Mouse (Mus musculus) midbrain, embryonic 15.5 days (tissue): ENCODE measurements at regions not wholly inside any gene's neighbourhood (a gene's known extent, or its start where the extent isn't known, plus 50 kb on each side); places are given as distances from the start of the nearest gene placed in this dataset.

Experiments used
- ATAC-seq: fragments of 200-750 bp; cut with Nextera tagmentation; replicated peaks from 2 replicates; pipeline ENCODE4 v1.8.0; 2017; ENCODE audit warnings: moderate TSS enrichment
- H3K27ac ChIP-seq: fragments of 300-500 bp; sonication (generic); 2 replicates; pipeline ENCODE4 v1.5.1; 2015; ENCODE audit warnings: mild to moderate bottlenecking, inconsistent platforms
- H3K27me3 ChIP-seq: fragments of 300-500 bp; sonication (generic); replicated peaks from 2 replicates; pipeline ENCODE4 v1.6.1; 2015; ENCODE audit warnings: inconsistent platforms
- H3K36me3 ChIP-seq: fragments of 300-500 bp; sonication (generic); replicated peaks from 2 replicates; pipeline ENCODE4 v1.6.1; 2015; ENCODE audit warnings: inconsistent platforms
- H3K4me1 ChIP-seq: fragments of 300-500 bp; sonication (generic); 2 replicates; pipeline ENCODE4 v1.6.1; 2015; ENCODE audit warnings: inconsistent platforms
- H3K4me2 ChIP-seq: fragments of 300-500 bp; sonication (generic); 2 replicates; pipeline ENCODE4 v1.6.1; 2015; ENCODE audit warnings: inconsistent platforms, mild to moderate bottlenecking, moderate library complexity
- H3K4me3 ChIP-seq: fragments of 300-500 bp; sonication (generic); 2 replicates; pipeline ENCODE4 v1.5.1; 2015; ENCODE audit warnings: mild to moderate bottlenecking, inconsistent platforms
- H3K9ac ChIP-seq: fragments of 300-500 bp; sonication (generic); 2 replicates; pipeline ENCODE4 v1.6.1; 2015; ENCODE audit warnings: mild to moderate bottlenecking, inconsistent platforms
- H3K9me3 ChIP-seq: fragments of 300-500 bp; sonication (generic); 2 replicates; pipeline ENCODE4 v1.6.1; 2016; ENCODE audit warnings: inconsistent platforms
- WGBS: fragments of 180-500 bp; shearing (Covaris S2); methylation state at CpG from one replicate; pipeline ENCODE4 v1.1.7; 2015; ENCODE audit warnings: mixed read lengths; 5-methylcytosine and 5-hydroxymethylcytosine counted together

DNA sequence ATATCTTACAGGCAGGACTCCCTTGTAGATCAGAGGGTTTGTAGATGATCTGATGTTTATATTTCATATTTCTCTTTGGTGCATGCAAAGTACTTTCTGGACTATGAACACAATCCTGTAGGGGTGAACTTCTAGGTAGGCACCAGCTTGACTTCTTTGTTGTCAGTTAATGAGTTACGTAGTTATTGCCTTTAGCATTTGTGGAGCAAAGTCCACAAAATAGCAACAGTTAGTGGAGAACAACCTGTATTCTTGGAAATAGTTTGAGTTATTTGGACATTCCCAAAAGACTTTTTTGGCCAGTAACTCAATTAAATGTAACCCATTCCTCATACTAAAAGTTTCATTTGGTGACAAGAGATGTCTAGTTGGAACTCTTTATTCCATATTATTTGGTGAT, 306.0 kb downstream of the Gm6377 start:
- WGBS: 97% methylated on average over 1 of the region's 1 CpGs

DNA sequence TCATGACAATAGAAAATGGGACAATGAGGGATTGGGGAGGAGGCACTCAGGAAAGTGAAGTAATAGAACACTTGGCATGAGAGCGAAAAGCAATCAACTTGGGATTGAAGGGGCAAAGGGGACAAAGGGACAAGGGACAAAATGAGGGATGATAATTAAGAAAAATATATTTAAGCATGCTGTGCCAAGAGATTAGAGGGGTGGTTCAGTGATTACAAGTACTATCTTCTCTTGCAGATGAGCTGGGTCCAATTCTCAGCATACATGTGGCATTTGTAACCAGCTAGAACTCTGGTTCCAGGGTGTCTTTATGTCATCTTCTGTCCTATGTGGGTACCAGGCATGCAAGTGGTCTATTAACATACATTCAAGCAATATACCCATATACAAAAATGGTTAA, 355.9 kb downstream of the Gm6377 start:
- H3K36me3 ChIP-seq: no peaks in the 10 kb centered on the region
- H3K27ac ChIP-seq: no peak overlapping the region
- no peak for ATAC-seq
- H3K27me3 ChIP-seq: no peaks in the 10 kb centered on the region
- 83% methylated on average over 1 of the region's 1 CpGs for WGBS
- no peak overlapping the region for H3K9ac ChIP-seq
- no peaks in the 10 kb centered on the region for H3K4me1 ChIP-seq
- H3K9me3 ChIP-seq: no peaks in the 10 kb centered on the region
- H3K4me2 ChIP-seq: no peak overlapping the region
- no peak overlapping the region for H3K4me3 ChIP-seq

More for the DNA sequence above, 306.0 kb downstream of the Gm6377 start:
- H3K4me2 ChIP-seq: no peak overlapping the region
- H3K36me3 ChIP-seq: no peaks in the 10 kb centered on the region
- H3K27ac ChIP-seq: no peak overlapping the region
- H3K4me3 ChIP-seq: no peak overlapping the region
- H3K27me3 ChIP-seq: no peaks in the 10 kb centered on the region
- H3K4me1 ChIP-seq: no peaks in the 10 kb centered on the region
- H3K9ac ChIP-seq: no peak overlapping the region
- H3K9me3 ChIP-seq: no peaks in the 10 kb centered on the region
- ATAC-seq: no peak

DNA sequence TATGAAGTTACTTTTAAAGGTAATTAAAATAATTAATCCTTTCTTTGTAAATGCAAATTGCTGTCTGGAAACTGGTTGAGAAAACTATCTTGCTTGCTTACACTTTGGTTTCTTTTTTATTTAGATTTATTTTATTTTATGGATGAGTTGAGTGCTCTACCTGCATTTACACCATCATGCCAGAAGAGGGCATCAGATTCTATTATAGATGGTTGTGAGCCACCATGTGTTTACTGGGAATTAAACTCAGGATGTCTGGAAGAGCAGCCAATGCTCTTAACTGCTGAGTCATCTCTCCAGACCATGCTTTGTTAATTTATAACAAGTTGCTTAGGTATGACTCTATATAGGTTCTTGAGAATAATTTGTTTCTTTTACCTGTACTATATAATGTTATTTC, 390.8 kb downstream of the Gm6377 start:
- no peak overlapping the region for H3K4me2 ChIP-seq
- H3K27ac ChIP-seq: no peak overlapping the region
- H3K4me1 ChIP-seq: no peaks in the 10 kb centered on the region
- no peak for ATAC-seq
- H3K9me3 ChIP-seq: no peaks in the 10 kb centered on the region
- no peak overlapping the region for H3K9ac ChIP-seq
- no peak overlapping the region for H3K4me3 ChIP-seq
- no peaks in the 10 kb centered on the region for H3K27me3 ChIP-seq
- H3K36me3 ChIP-seq: no peaks in the 10 kb centered on the region

DNA sequence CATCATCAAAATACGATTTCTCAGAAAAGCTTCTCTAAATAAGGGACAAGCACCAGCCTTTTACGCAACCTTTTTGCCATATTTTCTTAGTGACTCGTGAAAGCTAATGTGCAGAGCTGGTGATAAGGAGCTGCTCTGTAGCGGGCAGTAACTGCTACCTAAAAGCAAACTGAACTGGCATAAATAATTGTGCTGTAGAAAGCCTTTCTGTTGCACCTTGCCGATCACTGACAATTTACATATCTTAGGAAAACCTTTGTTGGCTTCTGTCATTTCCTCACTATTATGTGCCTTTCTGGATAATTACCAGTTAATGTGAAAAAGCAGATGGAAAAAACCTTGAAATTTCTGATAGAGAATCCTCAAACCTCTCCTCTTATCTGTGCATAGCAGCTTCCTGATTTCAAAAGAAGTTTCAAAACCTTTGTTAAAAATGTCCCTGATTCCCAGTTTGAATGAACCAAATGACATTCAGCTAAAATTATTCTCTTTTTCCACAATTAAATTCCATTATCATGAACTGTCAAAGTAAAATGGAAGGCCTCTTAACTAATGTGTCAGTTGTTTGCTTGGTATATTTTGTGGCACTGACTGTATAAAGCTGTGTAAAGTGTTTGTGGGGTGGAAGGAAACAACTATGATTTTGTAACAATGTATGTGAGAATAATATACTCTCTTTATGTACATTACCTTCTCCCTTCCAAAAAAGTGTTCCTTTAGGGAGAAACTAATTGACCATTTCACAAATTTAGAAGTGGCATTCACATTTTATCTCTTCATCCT, 430.6 kb downstream of the Gm6377 start:
- Histone ChIP-seq H3K27me3 (no peaks in the 10 kb centered on the region), H3K9ac (no peak overlapping the region), H3K9me3 (no peaks in the 10 kb centered on the region), H3K4me3 (no peak overlapping the region), H3K36me3 (no peaks in the 10 kb centered on the region), H3K4me1 (no peaks in the 10 kb centered on the region), H3K27ac (no peak overlapping the region), H3K4me2 (no peak overlapping the region)
- 58% methylated on average over 5 of the region's 5 CpGs for whole genome bisulfite sequencing
- ATAC-seq: peak; percentile 82
